Mouse (Mus musculus) kidney, postnatal 14 days (tissue): ENCODE measurements at regions not wholly inside any gene's neighbourhood (a gene's known extent, or its start where the extent isn't known, plus 50 kb on each side); places are given as distances from the start of the nearest gene placed in this dataset.
"Not testable (repeated sequence)": the region's sequence is repeated elsewhere in the genome, so short reads cannot be mapped to it uniquely, and the experiment has no call there.

Experiments used
- DNase-seq: peaks from one replicate; pipeline ENCODE4 v3.0.0; 2022; ENCODE audit warnings: mixed read lengths

DNA sequence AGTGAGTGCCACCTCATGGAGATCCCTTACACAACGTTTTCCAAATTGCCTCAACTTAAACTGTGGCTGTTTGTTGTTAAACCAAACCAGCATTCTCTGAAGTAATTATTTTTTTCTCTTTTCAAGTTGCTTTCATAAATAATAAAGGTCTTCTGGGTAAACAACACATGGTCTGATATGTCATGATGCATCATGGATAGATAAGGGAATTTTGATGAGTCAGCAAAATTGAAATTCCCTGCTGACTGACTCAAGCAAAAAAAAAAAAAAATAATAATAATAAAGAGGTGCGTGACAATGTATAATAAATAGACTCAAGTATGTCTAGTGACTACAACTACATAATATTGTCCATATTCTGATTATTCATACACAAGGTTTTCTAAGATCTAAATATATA is 201.8 kb downstream of the Adgb start:
- no peak for DNase-seq

- DNase-seq, result no peak
These were observed 219.4 kb downstream of the Adgb start for GRCm38 (mm10) chr10:10252540-10253318.

- no peak for DNase-seq
These were observed 220.0 kb downstream of the Adgb start for GRCm38 (mm10) chr10:10252136-10252535.

GRCm38 (mm10) chr10:10234894-10235523 is 237.1 kb downstream of the Adgb start:
- DNase-seq, result no peak

GRCm38 (mm10) chr10:10224582-10225144 is 247.5 kb downstream of the Adgb start:
- DNase-seq, result no peak

DNA sequence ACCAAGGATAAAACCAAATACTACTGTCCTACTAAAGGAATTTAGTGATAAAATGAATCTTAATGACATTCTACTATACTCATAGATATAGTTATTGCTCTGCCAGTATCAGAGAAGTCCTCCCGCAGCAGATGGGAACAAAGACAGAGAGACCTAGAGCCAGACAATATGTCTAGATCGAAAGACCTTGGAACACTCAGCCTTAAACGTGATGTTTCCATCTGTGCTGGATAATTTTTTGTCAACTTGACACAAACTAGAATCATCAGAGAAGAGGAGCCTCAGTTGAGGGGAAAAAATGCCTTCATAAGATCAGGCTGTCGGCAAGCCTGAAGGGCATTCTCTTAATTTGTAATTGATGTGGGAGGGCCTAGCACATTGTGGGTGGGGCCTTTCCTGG is 252.4 kb downstream of the Adgb start:
- no peak for DNase-seq

DNA sequence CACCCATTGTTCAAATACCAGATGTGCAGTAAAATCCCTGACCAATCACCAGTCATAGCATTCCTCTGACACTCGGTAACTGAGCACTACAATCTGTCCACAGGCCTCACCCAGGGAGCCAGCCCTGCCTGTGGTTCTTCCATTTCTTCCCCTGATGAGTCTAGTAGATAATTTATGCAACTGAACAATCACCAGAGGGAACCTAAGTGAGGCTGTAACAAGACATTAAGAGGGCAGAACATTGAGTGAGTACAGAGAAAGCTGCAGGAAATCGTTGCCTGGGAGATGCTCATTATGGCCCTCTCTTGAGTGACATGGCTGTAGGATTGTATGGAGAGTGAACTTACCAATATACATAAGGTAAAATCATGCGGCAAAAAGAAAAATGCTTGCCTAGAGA is 255.2 kb downstream of the Adgb start:
- no peak for DNase-seq

GRCm38 (mm10) chr10:10215376-10215775 is 256.8 kb downstream of the Adgb start:
- DNase-seq, result no peak

GRCm38 (mm10) chr10:10208354-10208753 is 263.8 kb downstream of the Adgb start:
- no peak for DNase-seq

GRCm38 (mm10) chr10:10205805-10206520 is 266.2 kb downstream of the Adgb start:
- DNase-seq, result no peak

- no peak for DNase-seq
These were observed 268.1 kb downstream of the Adgb start for GRCm38 (mm10) chr10:10203982-10204381.

GRCm38 (mm10) chr10:10190308-10190707 is 281.8 kb downstream of the Adgb start:
- no peak for DNase-seq

DNA sequence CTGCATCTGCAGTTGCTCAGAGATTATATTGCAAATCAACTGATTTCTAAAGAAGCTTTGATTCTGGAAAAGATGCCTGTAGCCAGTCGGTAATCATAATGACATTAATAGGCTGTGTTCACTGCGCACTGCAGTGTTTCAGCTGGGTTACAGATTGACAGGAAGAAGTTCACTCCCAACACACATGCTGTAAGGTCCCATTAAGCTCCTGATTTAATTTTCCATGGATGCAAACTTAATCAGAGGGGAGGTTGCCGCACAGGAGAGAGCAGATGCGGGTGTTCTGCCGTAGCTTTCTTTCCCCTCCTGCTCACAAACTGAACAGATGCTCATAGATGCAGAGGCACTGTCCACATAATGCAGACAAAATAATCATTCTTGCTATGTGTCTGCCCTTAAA is 284.0 kb downstream of the Adgb start:
- no peak for DNase-seq

DNA sequence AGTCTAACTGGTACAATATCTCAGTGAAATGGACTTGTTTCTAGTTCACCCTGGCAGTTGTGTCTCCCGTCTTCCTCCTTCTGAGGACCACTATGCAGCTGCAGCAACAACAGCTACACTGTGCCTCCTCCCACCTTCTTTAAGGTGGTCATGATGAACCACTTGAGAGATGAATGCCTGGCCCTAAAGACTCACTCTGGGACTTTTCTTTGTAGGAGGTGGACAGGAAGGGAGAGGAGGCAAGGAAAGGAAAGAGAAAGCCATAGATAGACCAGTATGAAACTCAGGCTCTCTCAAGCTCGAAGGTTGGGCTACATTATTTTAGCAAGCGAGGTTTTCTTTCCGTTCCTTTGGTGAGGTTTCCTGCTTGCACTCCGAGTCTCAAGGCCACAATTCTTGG is 285.4 kb downstream of the Adgb start:
- no peak for DNase-seq

DNA sequence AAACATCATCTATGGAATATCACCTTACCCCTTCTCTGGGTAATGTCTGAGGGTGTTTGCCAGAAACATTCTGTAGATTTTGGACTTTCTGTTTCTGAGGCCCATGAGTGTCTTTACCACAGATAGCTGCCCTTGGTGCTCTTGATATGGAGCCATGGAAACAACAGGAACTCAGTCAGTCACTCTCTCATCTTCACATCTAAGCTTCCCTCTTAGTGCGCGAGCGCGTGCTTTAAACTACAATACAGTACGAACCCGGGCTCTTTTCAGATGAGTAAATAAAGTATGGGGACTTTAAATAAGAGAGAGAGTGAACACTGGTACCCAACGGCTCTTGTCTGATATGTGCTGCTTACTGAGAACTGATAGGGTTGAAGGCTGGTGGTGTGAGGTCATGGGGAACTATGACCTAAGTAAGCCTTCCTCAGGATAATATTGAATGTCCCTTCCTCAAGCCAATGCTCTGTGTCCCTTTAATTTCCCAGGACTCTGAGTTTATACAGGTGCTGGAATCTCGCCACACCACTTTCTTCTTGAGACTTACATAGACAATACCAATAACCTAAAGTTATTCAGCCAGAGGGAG is 284.5 kb upstream of the Stxbp5 start:
- DNase-seq, result no peak

DNA sequence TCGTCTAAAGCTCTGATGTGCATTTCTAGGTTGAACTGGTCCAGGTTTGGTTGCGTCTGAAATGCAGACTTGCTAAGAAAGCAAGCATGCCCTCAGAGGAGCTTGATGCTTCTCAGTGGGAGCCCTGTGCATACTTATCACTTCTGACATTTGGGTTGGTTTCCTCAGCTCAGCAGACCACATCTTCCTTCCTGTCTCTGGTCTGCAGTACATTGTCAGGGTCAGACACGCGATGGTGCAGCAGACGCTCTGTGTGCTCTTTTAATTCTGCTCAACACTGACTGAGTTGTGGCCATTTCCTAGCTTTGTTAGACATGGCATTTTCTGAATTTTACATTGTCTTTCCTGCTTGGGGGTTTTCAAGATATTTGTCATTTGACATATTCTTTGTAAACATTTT is 283.5 kb upstream of the Stxbp5 start:
- peak; percentile 5 for DNase-seq

DNA sequence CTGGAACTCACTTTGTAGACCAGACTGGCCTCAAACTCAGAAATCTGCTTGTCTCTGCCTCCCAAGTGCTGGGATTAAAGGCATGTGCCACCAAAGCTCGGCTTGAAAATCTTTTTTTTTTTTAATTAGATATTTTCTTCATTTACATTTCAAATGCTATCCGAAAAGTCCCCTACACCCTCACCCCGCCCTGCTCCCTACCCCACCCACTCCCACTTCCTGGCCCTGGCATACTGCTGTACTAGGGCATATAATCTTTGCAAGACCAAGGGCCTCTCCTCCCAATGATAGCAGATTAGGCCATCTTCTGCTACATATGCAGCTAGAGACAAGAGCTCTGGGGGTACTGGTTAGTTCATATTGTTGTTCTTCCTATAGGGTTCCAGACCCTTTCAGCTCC is 276.2 kb upstream of the Stxbp5 start:
- not testable (repeated sequence) for DNase-seq
